Mouse (Mus musculus) lung, embryonic 14.5 days (tissue): ENCODE results near the gene Csnk2a1. TPM values are rescaled to one million over a fixed set of nuclear protein-coding genes. Genes with fewer than 3 reads are reported as not detected.

Source experiments
- ATAC-seq: fragments of 200-750 bp; cut with Nextera tagmentation; 2 replicates; pipeline ENCODE4 v1.8.0; 2017; ENCODE audit warnings: mild to moderate bottlenecking, moderate TSS enrichment, moderate library complexity; ENCODE audit not compliant: insufficient read depth
- DNase-seq: peaks from one replicate; pipeline ENCODE4 v3.0.0-alpha.2; 2015
- H3K27ac ChIP-seq: fragments of 300-500 bp; sonication (generic); 2 replicates; pipeline ENCODE4 v1.5.1; 2014; ENCODE audit warnings: low read depth, mild to moderate bottlenecking, moderate library complexity
- H3K27me3 ChIP-seq: fragments of 300-500 bp; sonication (generic); 2 replicates; pipeline ENCODE4 v1.6.1; 2014; ENCODE audit warnings: low read length, control low read depth; ENCODE audit not compliant: insufficient read depth
- H3K36me3 ChIP-seq: fragments of 300-500 bp; sonication (generic); 2 replicates; pipeline ENCODE4 v1.6.1; 2014; ENCODE audit warnings: control low read depth; ENCODE audit not compliant: insufficient read depth
- H3K4me1 ChIP-seq: fragments of 300-500 bp; sonication (generic); 2 replicates; pipeline ENCODE4 v1.6.1; 2014; ENCODE audit warnings: antibody characterized with exemption, control low read depth; ENCODE audit not compliant: insufficient read depth
- H3K4me2 ChIP-seq: fragments of 300-500 bp; sonication (generic); 2 replicates; pipeline ENCODE4 v1.6.1; 2014; ENCODE audit warnings: mild to moderate bottlenecking
- H3K4me3 ChIP-seq: fragments of 300-500 bp; sonication (generic); 2 replicates; pipeline ENCODE4 v1.5.1; 2014; ENCODE audit warnings: low read depth, low read length
- H3K9ac ChIP-seq: fragments of 300-500 bp; sonication (generic); 2 replicates; pipeline ENCODE4 v1.6.1; 2014
- H3K9me3 ChIP-seq: fragments of 300-500 bp; sonication (generic); 2 replicates; pipeline ENCODE4 v1.6.1; 2016; ENCODE audit warnings: low read depth, low read length, control low read depth
- CTCF ChIP-seq: IDR thresholded peaks from 2 replicates; pipeline ENCODE4 v1.5.1; 2016; ENCODE audit warnings: antibody characterized with exemption, low read depth
- WGBS: fragments of 180-500 bp; shearing (Covaris S2); extraction: QIAGEN DNeasy Blood & Tissue Kit; methylation state at CpG from one replicate; pipeline ENCODE4 v1.1.7; 2014; 5-methylcytosine and 5-hydroxymethylcytosine counted together
- polyA plus RNA-seq: library from polyadenylated mRNA; unstranded; fragments of >200 nt; fragmentation: Nextera tagmentation; extraction: Ambion mirVana; gene quantifications from 2 replicates; pipeline ENCODE4 v1.2.1, GENCODE M21; 2014

Gene Csnk2a1
- polyA plus RNA-seq, 1 experiment from 2014 or later = 97.1 TPM

DNA sequence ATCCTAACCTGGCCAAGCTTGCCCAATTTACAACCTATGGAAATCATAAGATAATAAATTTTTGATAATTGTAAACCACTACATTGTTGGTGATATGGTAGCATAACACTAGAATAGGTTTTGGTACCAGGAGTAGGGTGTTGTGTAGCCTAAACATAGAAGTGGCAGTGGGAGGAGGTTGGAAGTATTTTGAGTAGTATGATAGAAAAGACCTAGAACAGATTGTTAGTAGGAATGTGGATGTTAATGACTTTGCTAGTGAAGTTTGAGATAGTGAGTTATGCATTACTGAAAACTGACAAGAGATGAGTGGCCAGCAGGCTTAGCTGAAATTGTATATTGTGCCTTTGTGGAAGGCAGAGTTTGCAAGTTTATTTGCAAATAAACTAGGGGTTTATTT is 3.4 kb downstream of the Csnk2a1 start:
- Histone ChIP-seq H3K27me3 (no peaks in the 10 kb centered on the region), H3K9me3 (no peaks in the 10 kb centered on the region), H3K9ac (no peak overlapping the region), H3K36me3 (peaks cover 7% of the 10 kb centered on the region; the same call in 1 of the 2 replicates), H3K4me2 (no peak overlapping the region), H3K4me1 (no peaks in the 10 kb centered on the region), H3K27ac (no peak overlapping the region), H3K4me3 (no peak overlapping the region)
- DNase-seq (no peak), ATAC-seq (no peak)
- TF ChIP-seq CTCF = no peak

DNA sequence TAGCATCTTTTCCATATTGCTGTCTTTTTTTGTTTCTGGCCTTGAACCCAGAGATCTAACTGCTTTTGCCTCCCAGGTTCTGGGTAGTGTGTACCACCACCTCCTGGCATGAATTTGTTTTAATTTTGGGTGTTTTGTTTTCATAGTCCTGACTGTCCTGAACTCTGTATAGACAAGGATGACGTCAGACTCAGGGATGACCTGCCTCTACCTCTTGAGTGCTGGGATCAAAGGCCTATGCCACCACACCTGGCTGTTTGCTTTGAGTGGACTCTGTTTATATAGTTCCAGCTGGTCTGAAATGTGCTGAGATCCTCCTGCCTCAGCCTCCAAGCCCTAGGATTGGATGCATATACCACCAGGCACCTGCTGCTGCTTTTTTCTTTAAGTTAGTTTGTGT is 11.3 kb downstream of the Csnk2a1 start:
- 80% methylated on average over 1 of the region's 1 CpGs for WGBS
- Histone ChIP-seq H3K27me3 (no peaks in the 10 kb centered on the region), H3K27ac (no peak overlapping the region), H3K4me3 (no peak overlapping the region), H3K36me3 (peaks cover 38% of the 10 kb centered on the region), H3K4me1 (no peaks in the 10 kb centered on the region), H3K9ac (no peak overlapping the region), H3K9me3 (no peaks in the 10 kb centered on the region), H3K4me2 (no peak overlapping the region)
- no peak for TF ChIP-seq CTCF
- no peak for ATAC-seq
- DNase-seq = no peak

DNA sequence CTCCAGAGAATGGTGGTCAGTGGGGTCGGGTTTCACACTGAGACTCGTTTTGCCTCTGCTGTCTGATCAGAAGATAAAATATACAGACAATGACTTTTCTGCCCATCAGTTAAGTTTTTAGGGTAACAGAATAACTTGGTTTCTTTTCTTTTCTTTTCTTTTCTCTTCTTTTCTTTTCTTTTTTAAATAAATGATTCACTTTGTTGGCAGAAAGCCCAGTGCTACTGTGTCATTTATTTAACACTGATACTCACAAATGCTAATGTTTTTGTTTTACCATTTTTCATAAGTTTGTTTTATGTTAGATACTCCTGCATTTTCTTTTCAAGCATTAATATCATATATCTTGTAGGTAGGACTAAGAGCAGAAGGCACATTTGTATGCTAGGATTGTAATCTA is 13.9 kb downstream of the Csnk2a1 start:
- Histone ChIP-seq H3K9me3 (no peaks in the 10 kb centered on the region), H3K27me3 (no peaks in the 10 kb centered on the region), H3K27ac (no peak overlapping the region), H3K9ac (no peak overlapping the region), H3K36me3 (peaks cover 45% of the 10 kb centered on the region), H3K4me1 (no peaks in the 10 kb centered on the region), H3K4me3 (no peak overlapping the region), H3K4me2 (no peak overlapping the region)
- 26% methylated on average over 2 of the region's 2 CpGs for WGBS
- peak; percentile 34 for DNase-seq
- no peak for TF ChIP-seq CTCF
- no peak for ATAC-seq

DNA sequence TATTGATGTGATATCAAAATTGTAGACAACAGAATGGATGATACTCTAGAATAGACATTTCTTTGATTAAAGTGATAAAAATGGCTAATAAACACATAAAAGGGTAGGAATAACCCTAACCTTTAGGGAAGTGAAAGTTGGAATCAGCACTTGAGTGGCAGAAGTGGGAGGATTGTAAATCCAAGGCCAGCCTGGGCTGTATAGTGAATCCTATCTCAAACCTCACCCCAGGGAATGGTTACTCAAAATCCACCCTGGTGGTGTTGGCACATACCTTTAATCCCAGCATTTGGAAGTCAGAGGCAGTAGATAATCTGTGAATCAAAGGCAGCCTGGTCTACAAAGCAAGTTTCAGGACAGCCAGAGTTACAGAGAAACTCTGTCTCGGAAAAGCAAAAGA is 20.6 kb downstream of the Csnk2a1 start:
- Histone ChIP-seq H3K4me2 (no peak overlapping the region), H3K27me3 (no peaks in the 10 kb centered on the region), H3K4me3 (no peak overlapping the region), H3K36me3 (peaks cover 32% of the 10 kb centered on the region), H3K4me1 (no peaks in the 10 kb centered on the region), H3K27ac (no peak overlapping the region), H3K9me3 (no peaks in the 10 kb centered on the region), H3K9ac (no peak overlapping the region)
- 88% methylated on average over 1 of the region's 1 CpGs for WGBS
- DNase-seq = no peak
- TF ChIP-seq CTCF = no peak
- no peak for ATAC-seq

DNA sequence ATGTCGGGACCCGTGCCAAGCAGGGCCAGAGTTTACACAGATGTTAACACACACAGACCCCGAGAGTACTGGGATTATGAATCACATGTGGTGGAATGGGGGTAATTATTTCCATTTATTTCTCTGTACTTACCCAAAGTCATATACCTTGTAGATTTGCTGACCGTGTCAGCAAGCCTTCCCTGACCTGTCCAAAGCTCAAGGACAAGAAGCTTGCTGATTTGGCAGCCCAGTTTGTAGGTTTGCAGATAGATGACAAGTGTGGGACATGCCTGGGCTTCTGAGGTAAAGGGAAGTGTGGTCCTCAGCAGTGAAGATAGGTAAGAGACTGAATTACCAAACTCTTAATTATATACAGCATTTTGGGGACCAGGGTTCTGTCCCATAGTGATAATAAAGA is 23.9 kb downstream of the Csnk2a1 start:
- no peak for TF ChIP-seq CTCF
- no peak overlapping the region for H3K9ac ChIP-seq
- no peak overlapping the region for H3K4me3 ChIP-seq
- DNase-seq (no peak), ATAC-seq (no peak)
- peaks cover 46% of the 10 kb centered on the region for H3K36me3 ChIP-seq
- 52% methylated on average over 2 of the region's 4 CpGs for WGBS
- H3K27ac ChIP-seq = no peak overlapping the region
- H3K27me3 ChIP-seq = no peaks in the 10 kb centered on the region
- H3K4me1 ChIP-seq = no peaks in the 10 kb centered on the region
- no peaks in the 10 kb centered on the region for H3K9me3 ChIP-seq
- no peak overlapping the region for H3K4me2 ChIP-seq

DNA sequence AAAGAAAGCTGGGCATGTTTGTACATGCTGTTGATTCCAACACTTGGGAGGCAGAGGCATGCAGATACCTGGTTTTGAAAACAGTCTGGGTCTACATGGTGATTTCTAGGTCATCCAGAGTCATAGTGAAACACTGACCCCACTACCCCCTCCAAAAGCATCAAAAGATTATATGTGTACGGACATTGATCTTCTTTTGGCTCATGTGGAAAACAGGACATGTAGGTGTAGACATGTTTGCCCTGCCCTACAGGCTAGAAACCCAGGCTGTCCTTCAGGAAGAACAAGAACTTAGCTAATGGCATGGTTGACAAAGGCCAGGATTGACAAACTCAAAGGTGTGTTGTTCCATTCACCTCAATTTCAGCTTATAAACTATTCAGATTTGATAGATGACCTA is 33.1 kb downstream of the Csnk2a1 start:
- H3K36me3 ChIP-seq = peaks cover 75% of the 10 kb centered on the region
- H3K9ac ChIP-seq = no peak overlapping the region
- no peaks in the 10 kb centered on the region for H3K27me3 ChIP-seq
- no peak for TF ChIP-seq CTCF
- H3K4me2 ChIP-seq = no peak overlapping the region
- no peaks in the 10 kb centered on the region for H3K9me3 ChIP-seq
- H3K4me3 ChIP-seq = no peak overlapping the region
- WGBS = 95% methylated on average over 1 of the region's 1 CpGs
- no peaks in the 10 kb centered on the region for H3K4me1 ChIP-seq
- H3K27ac ChIP-seq = no peak overlapping the region
- no peak for ATAC-seq
- DNase-seq = no peak

DNA sequence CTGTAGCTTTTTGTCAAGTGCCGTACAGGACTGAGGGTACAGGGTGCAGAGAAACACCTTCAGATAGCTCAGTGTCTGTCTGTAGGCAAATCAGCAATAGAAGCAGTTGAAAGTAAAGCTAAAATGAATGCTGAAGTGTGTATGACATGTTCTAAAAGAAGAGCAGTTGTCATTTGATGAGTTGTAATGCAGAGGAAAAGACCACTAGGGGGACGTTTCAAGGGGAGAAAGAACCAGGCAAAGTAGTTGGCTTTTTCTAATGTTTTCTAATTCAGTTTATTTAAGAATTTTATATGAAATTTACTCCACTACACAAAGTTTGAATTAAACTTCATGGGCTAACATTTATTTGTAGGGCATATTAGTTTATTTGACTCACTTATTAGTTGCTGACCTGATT is 47.0 kb downstream of the Csnk2a1 start:
- peak; percentile 35; the same call in 1 of the 2 replicates for TF ChIP-seq CTCF
- Histone ChIP-seq H3K4me2 (no peak overlapping the region), H3K4me3 (no peak overlapping the region), H3K9ac (no peak overlapping the region), H3K27me3 (no peaks in the 10 kb centered on the region), H3K9me3 (no peaks in the 10 kb centered on the region), H3K36me3 (peaks cover 80% of the 10 kb centered on the region), H3K27ac (no peak overlapping the region), H3K4me1 (no peaks in the 10 kb centered on the region)
- ATAC-seq (no peak), DNase-seq (peak; percentile 28)
- WGBS = 71% methylated on average over 2 of the region's 2 CpGs

DNA sequence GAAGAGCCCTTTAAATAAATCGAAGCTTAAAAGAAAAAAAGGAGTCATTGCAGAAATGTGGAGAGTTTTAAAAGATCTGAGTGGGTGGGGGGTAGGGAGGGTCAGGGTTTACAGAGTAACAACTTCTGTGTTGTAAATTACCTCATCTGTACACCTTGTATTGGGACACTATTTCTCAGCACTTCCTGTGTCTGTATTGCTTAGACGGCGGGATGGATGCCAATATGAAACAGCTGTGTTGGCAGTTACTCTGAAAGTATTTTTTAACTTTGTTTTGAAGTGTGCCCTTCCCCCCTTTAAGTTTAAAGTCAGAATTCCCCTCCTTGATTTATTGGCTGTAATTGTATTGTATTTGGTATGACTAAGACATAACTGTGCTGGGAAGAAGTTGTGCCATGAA is 54.8 kb downstream of the Csnk2a1 start:
- DNase-seq = peak; percentile 27
- 72% methylated on average over 3 of the region's 3 CpGs for WGBS
- Histone ChIP-seq H3K4me1 (no peaks in the 10 kb centered on the region), H3K9ac (no peak overlapping the region), H3K27me3 (no peaks in the 10 kb centered on the region), H3K4me2 (no peak overlapping the region), H3K27ac (no peak overlapping the region), H3K4me3 (no peak overlapping the region), H3K9me3 (no peaks in the 10 kb centered on the region), H3K36me3 (peaks cover 75% of the 10 kb centered on the region)
- no peak for ATAC-seq
- no peak for TF ChIP-seq CTCF
